Mouse (Mus musculus): ENCODE data around the gene Smchd1. TPM values are rescaled to one million over a fixed set of nuclear protein-coding genes. Genes with fewer than 3 reads are reported as not detected.

Smchd1 gene
- polyA plus RNA-seq, 1 experiment = 27.5 TPM

DNA sequence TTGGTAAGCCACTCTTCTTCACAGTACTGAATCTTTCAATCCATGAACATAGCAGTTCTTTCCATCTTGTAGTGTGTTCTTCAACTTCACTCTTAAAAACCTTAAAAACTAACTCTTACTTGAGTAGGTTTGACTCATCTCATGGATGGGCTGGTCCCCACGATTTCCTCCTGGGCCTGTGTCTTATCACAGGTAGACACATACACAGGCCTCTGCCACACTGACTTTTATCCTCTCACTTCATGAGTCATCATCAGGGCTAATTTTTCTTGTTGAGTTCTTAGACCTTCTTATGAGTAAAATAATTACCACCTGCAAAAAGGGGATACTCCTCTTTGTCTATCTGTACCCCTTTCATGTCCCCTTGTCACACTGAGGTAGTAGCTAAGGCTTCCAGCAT is 58.1 kb downstream of the Smchd1 start:
- 67% methylated on average over 1 of the region's 1 CpGs for WGBS
- no peak overlapping the region for H3K27ac ChIP-seq (ENCODE audit: control insufficient read depth, insufficient read depth, low read depth, low read length, poor library complexity)
- TF ChIP-seq POLR2A (IDR thresholded peaks at IDR 0.05; ENCODE audit: borderline replicate concordance, control insufficient read depth, low read depth, low read length) (no peak), CTCF (IDR thresholded peaks at IDR 0.05; ENCODE audit: control insufficient read depth, insufficient read depth, low read length) (no peak)
- no peak overlapping the region for H3K4me3 ChIP-seq (replicated peaks; ENCODE audit: control insufficient read depth, low read depth, low read length)
- H3K4me1 ChIP-seq (ENCODE audit: control insufficient read depth, insufficient read depth, low read length) = no peaks in the 10 kb centered on the region

DNA sequence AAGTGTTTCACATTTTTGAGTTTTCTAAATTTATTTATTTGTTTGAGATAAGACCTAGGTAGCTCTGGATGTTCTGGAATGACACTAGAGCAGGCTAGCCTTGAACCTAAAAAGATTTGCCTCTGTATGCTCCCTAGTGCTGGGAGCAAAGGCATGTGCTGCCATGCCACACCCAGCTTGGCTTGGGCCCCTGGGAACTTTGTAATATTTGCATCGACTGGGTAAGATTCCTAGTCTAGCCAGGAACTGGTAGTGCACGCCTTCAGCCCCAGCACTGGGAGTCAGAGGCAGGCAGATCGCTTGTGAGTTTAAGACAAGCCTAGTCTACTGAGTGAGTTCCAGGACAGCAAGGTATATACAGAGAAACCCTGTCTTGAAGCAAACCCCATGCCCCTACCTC is 87.7 kb downstream of the Smchd1 start:
- WGBS = 91% methylated on average over 3 of the region's 3 CpGs
- Histone ChIP-seq H3K4me1 (ENCODE audit: control insufficient read depth, insufficient read depth, low read length) (no peaks in the 10 kb centered on the region), H3K4me3 (replicated peaks; ENCODE audit: control insufficient read depth, low read depth, low read length) (no peak overlapping the region), H3K27ac (ENCODE audit: control insufficient read depth, insufficient read depth, low read depth, low read length, poor library complexity) (no peak overlapping the region)
- TF ChIP-seq CTCF (IDR thresholded peaks at IDR 0.05; ENCODE audit: control insufficient read depth, insufficient read depth, low read length) = no peak
- no peak for TF ChIP-seq POLR2A (IDR thresholded peaks at IDR 0.05; ENCODE audit: borderline replicate concordance, control insufficient read depth, low read depth, low read length)

DNA sequence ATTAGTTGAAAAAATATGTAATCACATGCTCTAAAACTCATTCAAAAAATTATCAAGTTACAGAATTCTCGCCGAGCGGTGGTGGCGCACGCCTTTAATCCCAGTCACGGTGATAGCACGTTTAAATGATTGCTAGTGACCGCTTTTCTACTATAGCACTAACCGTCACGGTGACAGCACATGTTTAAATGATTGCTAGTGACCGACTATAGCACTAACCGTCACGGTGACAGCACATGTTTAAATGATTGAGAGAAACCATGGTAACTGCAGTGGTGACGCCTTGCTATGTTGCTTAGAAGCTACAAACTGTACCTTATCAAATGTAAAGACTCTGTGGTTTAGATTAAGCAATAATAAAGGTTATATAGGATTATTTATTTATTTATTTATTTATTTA is 94.8 kb downstream of the Smchd1 start:
- TF ChIP-seq POLR2A (IDR thresholded peaks at IDR 0.05; ENCODE audit: borderline replicate concordance, control insufficient read depth, low read depth, low read length) (no peak), CTCF (IDR thresholded peaks at IDR 0.05; ENCODE audit: control insufficient read depth, insufficient read depth, low read length) (no peak)
- 96% methylated on average over 14 of the region's 14 CpGs for WGBS
- Histone ChIP-seq H3K4me3 (replicated peaks; ENCODE audit: control insufficient read depth, low read depth, low read length) (no peak overlapping the region), H3K27ac (ENCODE audit: control insufficient read depth, insufficient read depth, low read depth, low read length, poor library complexity) (no peak overlapping the region), H3K4me1 (ENCODE audit: control insufficient read depth, insufficient read depth, low read length) (no peaks in the 10 kb centered on the region)

DNA sequence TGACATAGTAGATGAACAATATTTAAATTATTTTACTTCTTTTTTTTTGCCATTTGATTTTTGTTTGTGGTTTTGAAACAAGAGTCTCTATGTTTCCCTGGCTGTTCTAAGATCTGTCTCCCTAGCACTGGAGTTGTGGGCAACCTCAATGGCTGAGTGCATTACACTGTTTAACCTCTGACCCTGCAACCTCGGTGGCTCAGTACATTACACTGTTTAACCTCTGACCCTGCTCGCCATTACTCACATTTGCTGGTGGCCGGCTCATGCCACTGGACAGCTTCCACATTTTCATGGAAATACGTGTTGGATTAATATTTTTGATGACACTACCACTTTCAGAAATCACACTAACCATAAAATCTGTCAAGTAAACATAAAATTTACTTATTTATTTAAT is 97.2 kb downstream of the Smchd1 start:
- WGBS = 85% methylated on average over 4 of the region's 4 CpGs
- Histone ChIP-seq H3K4me3 (replicated peaks; ENCODE audit: control insufficient read depth, low read depth, low read length) (no peak overlapping the region), H3K4me1 (ENCODE audit: control insufficient read depth, insufficient read depth, low read length) (no peaks in the 10 kb centered on the region), H3K27ac (ENCODE audit: control insufficient read depth, insufficient read depth, low read depth, low read length, poor library complexity) (no peak overlapping the region)
- TF ChIP-seq CTCF (IDR thresholded peaks at IDR 0.05; ENCODE audit: control insufficient read depth, insufficient read depth, low read length) (no peak), POLR2A (IDR thresholded peaks at IDR 0.05; ENCODE audit: borderline replicate concordance, control insufficient read depth, low read depth, low read length) (no peak)

DNA sequence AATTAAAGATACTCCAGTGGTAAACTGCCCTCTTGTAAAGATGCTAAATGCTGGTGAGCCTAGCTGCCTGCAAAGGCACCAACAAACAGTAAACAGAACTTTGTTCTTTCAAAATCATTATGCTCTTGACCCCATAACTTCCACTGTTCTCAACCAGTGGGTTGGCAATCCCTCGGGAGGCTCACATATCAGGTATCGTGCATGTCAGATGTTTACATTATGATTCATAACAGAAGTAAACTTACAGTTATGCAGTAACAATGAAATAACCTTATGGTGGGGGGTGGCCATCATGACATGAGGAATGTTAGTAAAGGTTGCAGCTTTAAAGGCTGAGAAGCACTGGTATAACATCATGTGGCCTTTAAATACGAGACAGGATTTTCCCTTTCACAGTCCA is 119.6 kb downstream of the Smchd1 start:
- H3K4me1 ChIP-seq (ENCODE audit: control insufficient read depth, insufficient read depth, low read length) = no peaks in the 10 kb centered on the region
- no peak for TF ChIP-seq POLR2A (IDR thresholded peaks at IDR 0.05; ENCODE audit: borderline replicate concordance, control insufficient read depth, low read depth, low read length)
- WGBS = 90% methylated on average over 3 of the region's 3 CpGs
- H3K4me3 ChIP-seq (replicated peaks; ENCODE audit: control insufficient read depth, low read depth, low read length) = no peak overlapping the region
- H3K27ac ChIP-seq (ENCODE audit: control insufficient read depth, insufficient read depth, low read depth, low read length, poor library complexity) = no peak overlapping the region

- WGBS = 93% methylated on average over 11 of the region's 11 CpGs
- TF ChIP-seq POLR2A (IDR thresholded peaks at IDR 0.05; ENCODE audit: borderline replicate concordance, control insufficient read depth, low read depth, low read length) = no peak
- TF ChIP-seq CTCF (IDR thresholded peaks at IDR 0.05; ENCODE audit: control insufficient read depth, insufficient read depth, low read length) = no peak
- H3K27ac ChIP-seq (ENCODE audit: control insufficient read depth, insufficient read depth, low read depth, low read length, poor library complexity) = no peak overlapping the region
These were observed 120.9 kb downstream of the Smchd1 start for GRCm38 (mm10) chr17:71354205-71354604.

GRCm38 (mm10) chr17:71348188-71348587 is 127.0 kb downstream of the Smchd1 start:
- H3K27ac ChIP-seq (ENCODE audit: control insufficient read depth, insufficient read depth, low read depth, low read length, poor library complexity) = no peak overlapping the region
- TF ChIP-seq CTCF (IDR thresholded peaks at IDR 0.05; ENCODE audit: control insufficient read depth, insufficient read depth, low read length) (no peak), POLR2A (IDR thresholded peaks at IDR 0.05; ENCODE audit: borderline replicate concordance, control insufficient read depth, low read depth, low read length) (no peak)
- no peaks in the 10 kb centered on the region for H3K4me1 ChIP-seq (ENCODE audit: control insufficient read depth, insufficient read depth, low read length)
- 82% methylated on average over 3 of the region's 3 CpGs for WGBS
- no peak overlapping the region for H3K4me3 ChIP-seq (replicated peaks; ENCODE audit: control insufficient read depth, low read depth, low read length)

More at GRCm38 (mm10) chr17:71354205-71354604, 120.9 kb downstream of the Smchd1 start:
- Histone ChIP-seq H3K4me1 (ENCODE audit: control insufficient read depth, insufficient read depth, low read length) (no peaks in the 10 kb centered on the region), H3K4me3 (replicated peaks; ENCODE audit: control insufficient read depth, low read depth, low read length) (no peak overlapping the region)

GRCm38 (mm10) chr17:71342006-71342405 is 133.1 kb downstream of the Smchd1 start:
- no peak overlapping the region for H3K27ac ChIP-seq (ENCODE audit: control insufficient read depth, insufficient read depth, low read depth, low read length, poor library complexity)
- 81% methylated on average over 3 of the region's 3 CpGs for WGBS
- TF ChIP-seq POLR2A (IDR thresholded peaks at IDR 0.05; ENCODE audit: borderline replicate concordance, control insufficient read depth, low read depth, low read length) = no peak
- no peak for TF ChIP-seq CTCF (IDR thresholded peaks at IDR 0.05; ENCODE audit: control insufficient read depth, insufficient read depth, low read length)
- no peaks in the 10 kb centered on the region; the same call in 1 of the 2 replicates for H3K4me1 ChIP-seq (ENCODE audit: control insufficient read depth, insufficient read depth, low read length)
- H3K4me3 ChIP-seq (replicated peaks; ENCODE audit: control insufficient read depth, low read depth, low read length) = no peak overlapping the region

DNA sequence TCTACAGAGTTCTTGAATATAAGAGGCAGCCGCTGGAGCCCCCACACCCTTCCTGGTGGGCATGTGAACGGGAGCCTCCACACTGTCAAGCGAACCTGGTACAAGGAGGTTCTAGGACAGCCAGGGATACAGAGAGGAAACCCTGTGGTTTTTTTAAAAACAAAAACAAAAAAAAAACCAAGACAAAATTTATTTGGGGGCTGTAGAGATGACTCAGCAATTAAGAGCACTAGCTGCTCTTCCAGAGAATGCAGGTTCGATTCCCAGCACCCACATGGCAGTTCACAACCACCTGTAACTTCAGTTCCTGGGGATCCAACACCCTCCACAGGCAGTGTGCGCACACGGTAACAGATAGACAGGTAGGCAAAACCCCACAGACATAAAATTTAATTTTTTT is 136.5 kb downstream of the Smchd1 start:
- H3K4me1 ChIP-seq (ENCODE audit: control insufficient read depth, insufficient read depth, low read length) = no peaks in the 10 kb centered on the region; the same call in 1 of the 2 replicates
- TF ChIP-seq POLR2A (IDR thresholded peaks at IDR 0.05; ENCODE audit: borderline replicate concordance, control insufficient read depth, low read depth, low read length) (no peak), CTCF (IDR thresholded peaks at IDR 0.05; ENCODE audit: control insufficient read depth, insufficient read depth, low read length) (no peak)
- no peak overlapping the region for H3K4me3 ChIP-seq (replicated peaks; ENCODE audit: control insufficient read depth, low read depth, low read length)
- 94% methylated on average over 6 of the region's 6 CpGs for WGBS
- H3K27ac ChIP-seq (ENCODE audit: control insufficient read depth, insufficient read depth, low read depth, low read length, poor library complexity) = no peak overlapping the region
